Mouse (Mus musculus): ENCODE measurements at regions not wholly inside any gene's neighbourhood (a gene's known extent, or its start where the extent isn't known, plus 50 kb on each side); places are given as distances from the start of the nearest gene placed in this dataset.

- Histone ChIP-seq H3K9ac (replicated peaks) (no peak overlapping the region), H3K4me3 (replicated peaks) (no peak overlapping the region), H3K27ac (no peak overlapping the region), H3K9me3 (0 out of 2 replicates have a peak, but pooled peaks cover under 1% of the 10 kb centered on the region), H3K4me1 (replicated peaks) (peaks cover 42% of the 10 kb centered on the region), H3K4me2 (peak overlapping the region; percentile 15; the same call in 1 of the 2 replicates), H3K27me3 (peaks cover 2% of the 10 kb centered on the region; the same call in 1 of the 2 replicates), H3K36me3 (no peaks in the 10 kb centered on the region)
- WGBS = 63% methylated on average over 14 of the region's 14 CpGs
- no peak for ATAC-seq (ENCODE audit: insufficient number of reproducible peaks, insufficient read depth, low FRiP score, low TSS enrichment, low read depth)
Observed at GRCm38 (mm10) chr10:66913187-66913586, 182.7 kb upstream of the Jmjd1c start.

GRCm38 (mm10) chr10:66913627-66914026 is 182.3 kb upstream of the Jmjd1c start:
- Histone ChIP-seq H3K36me3 (no peaks in the 10 kb centered on the region), H3K4me1 (replicated peaks) (peaks cover 42% of the 10 kb centered on the region), H3K9ac (replicated peaks) (no peak overlapping the region), H3K27ac (no peak overlapping the region), H3K4me2 (peak overlapping the region; percentile 15; the same call in 1 of the 2 replicates), H3K27me3 (no peaks in the 10 kb centered on the region; the same call in 1 of the 2 replicates), H3K9me3 (0 out of 2 replicates have a peak, but pooled peaks cover 2% of the 10 kb centered on the region), H3K4me3 (replicated peaks) (no peak overlapping the region)
- WGBS = 42% methylated on average over 7 of the region's 8 CpGs
- peak; percentile 67; the same call in 1 of the 2 replicates for ATAC-seq (ENCODE audit: insufficient number of reproducible peaks, insufficient read depth, low FRiP score, low TSS enrichment, low read depth)

- no peaks in the 10 kb centered on the region for H3K36me3 ChIP-seq
- 0 out of 2 replicates have a peak overlapping the region, but pooled peaks have one; percentile 15 for H3K4me2 ChIP-seq
- H3K9ac ChIP-seq (replicated peaks) = no peak overlapping the region
- no peaks in the 10 kb centered on the region; the same call in 1 of the 2 replicates for H3K27me3 ChIP-seq
- H3K4me3 ChIP-seq (replicated peaks) = no peak overlapping the region
- peaks cover 45% of the 10 kb centered on the region for H3K4me1 ChIP-seq (replicated peaks)
- 0 out of 2 replicates have a peak, but pooled peaks cover 2% of the 10 kb centered on the region for H3K9me3 ChIP-seq
- 43% methylated on average over 12 of the region's 12 CpGs for WGBS
- ATAC-seq (ENCODE audit: insufficient number of reproducible peaks, insufficient read depth, low FRiP score, low TSS enrichment, low read depth) = no peak
- no peak overlapping the region for H3K27ac ChIP-seq
Observed at GRCm38 (mm10) chr10:66914288-66914975, 181.5 kb upstream of the Jmjd1c start.

- Histone ChIP-seq H3K4me1 (replicated peaks) (peaks cover 51% of the 10 kb centered on the region), H3K9me3 (0 out of 2 replicates have a peak, but pooled peaks cover 2% of the 10 kb centered on the region), H3K36me3 (no peaks in the 10 kb centered on the region), H3K4me3 (replicated peaks) (no peak overlapping the region), H3K4me2 (no peak overlapping the region), H3K9ac (replicated peaks) (no peak overlapping the region), H3K27me3 (no peaks in the 10 kb centered on the region), H3K27ac (peak overlapping the region; percentile 25; the same call in 1 of the 2 replicates)
- ATAC-seq (ENCODE audit: insufficient number of reproducible peaks, insufficient read depth, low FRiP score, low TSS enrichment, low read depth) = no peak
- WGBS = 73% methylated on average over 10 of the region's 10 CpGs
Observed at GRCm38 (mm10) chr10:66915801-66916200, 180.1 kb upstream of the Jmjd1c start.

GRCm38 (mm10) chr10:66917725-66918124 is 178.2 kb upstream of the Jmjd1c start:
- H3K4me1 ChIP-seq (replicated peaks) = peaks cover 62% of the 10 kb centered on the region
- whole genome bisulfite sequencing = 81% methylated on average over 2 of the region's 2 CpGs

GRCm38 (mm10) chr10:66918713-66919112 is 177.2 kb upstream of the Jmjd1c start:
- Histone ChIP-seq H3K4me2 (no peak overlapping the region), H3K4me1 (replicated peaks) (peaks cover 60% of the 10 kb centered on the region), H3K4me3 (replicated peaks) (no peak overlapping the region), H3K27ac (no peak overlapping the region), H3K9ac (replicated peaks) (no peak overlapping the region), H3K27me3 (no peaks in the 10 kb centered on the region), H3K9me3 (0 out of 2 replicates have a peak, but pooled peaks cover 2% of the 10 kb centered on the region), H3K36me3 (no peaks in the 10 kb centered on the region)
- WGBS = 74% methylated on average over 2 of the region's 2 CpGs
- no peak for ATAC-seq (ENCODE audit: insufficient number of reproducible peaks, insufficient read depth, low FRiP score, low TSS enrichment, low read depth)

More at GRCm38 (mm10) chr10:66917725-66918124, 178.2 kb upstream of the Jmjd1c start:
- H3K4me2 ChIP-seq = no peak overlapping the region
- no peaks in the 10 kb centered on the region for H3K27me3 ChIP-seq
- H3K9me3 ChIP-seq = 0 out of 2 replicates have a peak, but pooled peaks cover 2% of the 10 kb centered on the region
- H3K27ac ChIP-seq = no peak overlapping the region
- no peak overlapping the region for H3K4me3 ChIP-seq (replicated peaks)
- H3K9ac ChIP-seq (replicated peaks) = no peak overlapping the region
- no peaks in the 10 kb centered on the region for H3K36me3 ChIP-seq
- no peak for ATAC-seq (ENCODE audit: insufficient number of reproducible peaks, insufficient read depth, low FRiP score, low TSS enrichment, low read depth)

- Histone ChIP-seq H3K4me1 (replicated peaks) (peaks cover 47% of the 10 kb centered on the region), H3K36me3 (no peaks in the 10 kb centered on the region), H3K9ac (replicated peaks) (no peak overlapping the region), H3K4me2 (peak overlapping the region; percentile 53), H3K27me3 (no peaks in the 10 kb centered on the region), H3K4me3 (replicated peaks) (peak overlapping the region; percentile 24), H3K27ac (peak overlapping the region; percentile 93), H3K9me3 (0 out of 2 replicates have a peak, but pooled peaks cover 2% of the 10 kb centered on the region)
- ATAC-seq (ENCODE audit: insufficient number of reproducible peaks, insufficient read depth, low FRiP score, low TSS enrichment, low read depth) = peak; percentile 48
- 1% methylated on average over 14 of the region's 14 CpGs for WGBS
Observed at GRCm38 (mm10) chr10:66919953-66920760, 175.8 kb upstream of the Jmjd1c start.

GRCm38 (mm10) chr10:66920761-66921684 is 174.9 kb upstream of the Jmjd1c start:
- Histone ChIP-seq H3K27ac (peak overlapping the region; percentile 93), H3K9ac (replicated peaks) (no peak overlapping the region), H3K36me3 (no peaks in the 10 kb centered on the region), H3K27me3 (no peaks in the 10 kb centered on the region), H3K4me3 (replicated peaks) (peak overlapping the region; percentile 24), H3K9me3 (0 out of 2 replicates have a peak, but pooled peaks cover 2% of the 10 kb centered on the region), H3K4me1 (replicated peaks) (peaks cover 38% of the 10 kb centered on the region), H3K4me2 (peak overlapping the region; percentile 53)
- WGBS = 6% methylated on average over 27 of the region's 27 CpGs
- peak; percentile 81 for ATAC-seq (ENCODE audit: insufficient number of reproducible peaks, insufficient read depth, low FRiP score, low TSS enrichment, low read depth)

- WGBS = 13% methylated on average over 6 of the region's 6 CpGs
- H3K9ac ChIP-seq (replicated peaks) = no peak overlapping the region
- H3K4me2 ChIP-seq = peak overlapping the region; percentile 53
- H3K27ac ChIP-seq = peak overlapping the region; percentile 93
- H3K4me1 ChIP-seq (replicated peaks) = peaks cover 37% of the 10 kb centered on the region
- ATAC-seq (ENCODE audit: insufficient number of reproducible peaks, insufficient read depth, low FRiP score, low TSS enrichment, low read depth) = no peak
- H3K27me3 ChIP-seq = no peaks in the 10 kb centered on the region
- H3K9me3 ChIP-seq = 0 out of 2 replicates have a peak, but pooled peaks cover 2% of the 10 kb centered on the region
- no peak overlapping the region for H3K4me3 ChIP-seq (replicated peaks)
- H3K36me3 ChIP-seq = no peaks in the 10 kb centered on the region
Observed at GRCm38 (mm10) chr10:66921776-66922175, 174.1 kb upstream of the Jmjd1c start.

GRCm38 (mm10) chr10:66922314-66922713 is 173.6 kb upstream of the Jmjd1c start:
- Histone ChIP-seq H3K4me1 (replicated peaks) (peaks cover 37% of the 10 kb centered on the region), H3K36me3 (no peaks in the 10 kb centered on the region), H3K9ac (replicated peaks) (no peak overlapping the region), H3K27me3 (no peaks in the 10 kb centered on the region), H3K4me2 (no peak overlapping the region), H3K27ac (peak overlapping the region; percentile 93), H3K4me3 (replicated peaks) (no peak overlapping the region), H3K9me3 (0 out of 2 replicates have a peak, but pooled peaks cover 2% of the 10 kb centered on the region)
- ATAC-seq (ENCODE audit: insufficient number of reproducible peaks, insufficient read depth, low FRiP score, low TSS enrichment, low read depth) = no peak
- 73% methylated on average over 6 of the region's 6 CpGs for WGBS

Data from limb, embryonic 12.5 days (tissue).